ENCODE assay signal across 8 mouse cellular contexts in the genomic region with DNA sequence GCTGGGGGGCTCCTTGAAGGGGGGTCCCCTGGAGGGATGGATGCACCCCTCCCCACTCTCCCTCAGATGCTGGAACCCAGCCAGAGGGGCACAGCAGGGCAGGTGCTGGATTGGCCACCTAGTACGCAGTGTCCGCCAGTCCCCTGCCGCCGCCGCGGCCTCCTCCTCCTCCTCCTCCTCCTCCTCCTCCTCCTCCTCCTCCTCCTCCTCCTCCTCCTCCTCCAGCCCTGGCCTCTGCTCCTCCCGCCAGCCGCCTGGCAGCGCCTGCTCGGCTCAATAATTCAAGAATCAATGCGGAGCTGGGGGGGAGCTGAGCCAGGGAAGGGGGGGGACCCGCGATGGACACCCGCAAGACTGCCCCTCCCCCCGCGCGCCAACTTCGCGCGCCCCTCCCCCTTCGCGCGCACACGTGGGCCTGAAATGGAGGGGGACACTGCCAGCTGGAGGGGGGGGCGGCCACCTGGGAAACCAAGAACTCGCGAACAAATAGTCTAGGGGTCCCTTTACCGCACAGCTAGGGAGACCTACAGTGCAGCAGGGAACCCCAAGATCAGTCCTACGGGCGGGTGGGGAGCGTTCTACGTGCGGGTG. TPM values are rescaled to one million over a fixed set of nuclear protein-coding genes. Genes with fewer than 3 reads are reported as not detected.
A peak's percentile ranks its signal among the peaks of the same experiment; 100 is the strongest.
DNase-seq lines count a peak whose midpoint lies in the region; ATAC-seq lines count a peak whose summit lies in the region.

No protein-coding gene starts in this region.

- H3K4me1 ChIP-seq in megakaryocyte, embryonic 14.5 days = peaks cover 81% of the 10 kb centered on the region
- H3K4me1 ChIP-seq in brown adipose tissue, adult 24 weeks (ENCODE audit: control insufficient read depth, insufficient read depth, insufficient read length, low read length) = peaks cover 25% of the 10 kb centered on the region
- peaks cover 50% of the 10 kb centered on the region for H3K4me1 ChIP-seq in hindbrain, embryonic 15.5 days (replicated peaks)
- peaks cover 52% of the 10 kb centered on the region for H3K4me1 ChIP-seq in limb, embryonic 10.5 days
- peaks cover 39% of the 10 kb centered on the region for H3K4me1 ChIP-seq in midbrain, embryonic 16.5 days (ENCODE audit: control insufficient read depth, insufficient read depth, low read length)

- ATAC-seq in megakaryocyte, adult 5-6 weeks (ENCODE audit: poor library complexity, severe bottlenecking) = no peak
- ATAC-seq in hindbrain, embryonic 15.5 days (ENCODE audit: low FRiP score, low read depth) = no peak
- no peak for ATAC-seq in midbrain, embryonic 16.5 days
- no peak for ATAC-seq in erythroid progenitor cell, adult 5-6 weeks (replicated peaks; ENCODE audit: low FRiP score, poor library complexity, severe bottlenecking)

- H3K4me3 ChIP-seq in megakaryocyte, embryonic 14.5 days (replicated peaks) = peak overlapping the region; percentile 93
- H3K4me3 ChIP-seq in brown adipose tissue, adult 24 weeks (ENCODE audit: insufficient read depth, low read depth, low read length) = peak overlapping the region; percentile 87
- H3K4me3 ChIP-seq in hindbrain, embryonic 15.5 days = peak overlapping the region; percentile 48
- peak overlapping the region; percentile 49 for H3K4me3 ChIP-seq in limb, embryonic 10.5 days
- peak overlapping the region; percentile 41 for H3K4me3 ChIP-seq in midbrain, embryonic 16.5 days (ENCODE audit: low read depth, low read length)

- peak; percentile 32 for DNase-seq in gastrocnemius, adult 18-20 months (ENCODE audit: low spot score)
- DNase-seq in limb, embryonic 10.5 days (ENCODE audit: low spot score) = peak; percentile 38

- H3K27me3 ChIP-seq in megakaryocyte, embryonic 14.5 days (replicated peaks) = peaks cover 21% of the 10 kb centered on the region
- peaks cover 20% of the 10 kb centered on the region; the same call in 1 of the 2 replicates for H3K27me3 ChIP-seq in hindbrain, embryonic 15.5 days
- peaks cover 83% of the 10 kb centered on the region for H3K27me3 ChIP-seq in limb, embryonic 10.5 days (ENCODE audit: low read depth, poor library complexity, severe bottlenecking)
- peaks cover 14% of the 10 kb centered on the region for H3K27me3 ChIP-seq in midbrain, embryonic 16.5 days (ENCODE audit: control insufficient read depth, insufficient read depth, low read depth, low read length)

- no peaks in the 10 kb centered on the region for H3K9me3 ChIP-seq in megakaryocyte, embryonic 14.5 days
- H3K9me3 ChIP-seq in hindbrain, embryonic 15.5 days = no peaks in the 10 kb centered on the region
- no peaks in the 10 kb centered on the region for H3K9me3 ChIP-seq in limb, embryonic 10.5 days (replicated peaks)
- H3K9me3 ChIP-seq in midbrain, embryonic 16.5 days (replicated peaks; ENCODE audit: control insufficient read depth, low read length, poor library complexity, severe bottlenecking) = no peaks in the 10 kb centered on the region

- peak overlapping the region; percentile 78 for H3K4me2 ChIP-seq in hindbrain, embryonic 15.5 days
- peak overlapping the region; percentile 67 for H3K4me2 ChIP-seq in midbrain, embryonic 16.5 days (ENCODE audit: low read length)

- H3K27ac ChIP-seq in brown adipose tissue, adult 24 weeks (replicated peaks; ENCODE audit: low read depth, low read length) = peak overlapping the region; percentile 47; the same call in 1 of the 2 replicates
- no peak overlapping the region for H3K27ac ChIP-seq in hindbrain, embryonic 15.5 days (replicated peaks)
- peak overlapping the region; percentile 66 for H3K27ac ChIP-seq in limb, embryonic 10.5 days
- no peak overlapping the region for H3K27ac ChIP-seq in midbrain, embryonic 16.5 days (ENCODE audit: low read length)

- WGBS in hindbrain, embryonic 15.5 days = 0% methylated on average over 18 of the region's 33 CpGs
- 1% methylated on average over 22 of the region's 33 CpGs for WGBS in limb, embryonic 10.5 days
- 0% methylated on average over 16 of the region's 33 CpGs for WGBS in midbrain, embryonic 16.5 days

- H3K36me3 ChIP-seq in megakaryocyte, embryonic 14.5 days (replicated peaks; ENCODE audit: low read length) = peaks cover 5% of the 10 kb centered on the region
- H3K36me3 ChIP-seq in hindbrain, embryonic 15.5 days = no peaks in the 10 kb centered on the region
- no peaks in the 10 kb centered on the region for H3K36me3 ChIP-seq in limb, embryonic 10.5 days
- no peaks in the 10 kb centered on the region for H3K36me3 ChIP-seq in midbrain, embryonic 16.5 days (ENCODE audit: control insufficient read depth, insufficient read depth, low read length)

- H3K9ac ChIP-seq in hindbrain, embryonic 15.5 days = peak overlapping the region; percentile 53
- H3K9ac ChIP-seq in midbrain, embryonic 16.5 days (ENCODE audit: low read depth, low read length) = peak overlapping the region; percentile 59

RNA-seq across cellular contexts. Expression of gene Nfic, which starts 29.3 kb away (rescaled TPM):
- 184 and 257 TPM in 2 replicates for polyA plus RNA-seq in megakaryocyte, embryonic 14.5 days (2012; ENCODE audit: insufficient read depth, low replicate concordance)
- total RNA-seq in megakaryocyte, adult 5-6 weeks (2015) = 51.4 and 54.5 TPM in 2 replicates
- 6.2 and 8.6 TPM in 2 replicates for total RNA-seq in megakaryocyte, adult 5-6 weeks (2017)
- 40.9 and 42.9 TPM in 2 replicates for polyA plus RNA-seq in brown adipose tissue, adult 24 weeks (2012; ENCODE audit: insufficient read depth, insufficient read length, missing spikeins)
- 100 to 1,000 TPM; 232 to 244 TPM for total RNA-seq in gastrocnemius, adult 18-20 months (2021)
- polyA plus RNA-seq in hindbrain, embryonic 15.5 days (2015; fragmentation: Nextera tagmentation; extraction: Ambion mirVana) = 26.6 and 28.0 TPM in 2 replicates
- 9.3 and 19.8 TPM in 2 replicates for polyA plus RNA-seq in limb, embryonic 10.5 days (2016; fragmentation: Nextera tagmentation; extraction: Ambion mirVana)
- 15.4 and 17.2 TPM in 2 replicates for polyA plus RNA-seq in midbrain, embryonic 16.5 days (2015; fragmentation: Nextera tagmentation; extraction: Ambion mirVana)
- total RNA-seq in erythroid progenitor cell, adult 5-6 weeks (2015; ENCODE audit: low replicate concordance) = 10.1 and 15.1 TPM in 2 replicates
- 0.45 and 0.90 TPM in 2 replicates for total RNA-seq in erythroid progenitor cell, adult 5-6 weeks (2017; ENCODE audit: low replicate concordance)

RNA-seq across cellular contexts. Expression of gene Smim24, which starts 33.3 kb away (rescaled TPM):
- 4.4 TPM in 1 of 2 replicates, not detected in the other for polyA plus RNA-seq in megakaryocyte, embryonic 14.5 days (2012; ENCODE audit: insufficient read depth, low replicate concordance)
- total RNA-seq in megakaryocyte, adult 5-6 weeks (2015) = 30.6 and 34.0 TPM in 2 replicates
- 6.5 and 11.5 TPM in 2 replicates for total RNA-seq in megakaryocyte, adult 5-6 weeks (2017)
- polyA plus RNA-seq in brown adipose tissue, adult 24 weeks (2012; ENCODE audit: insufficient read depth, insufficient read length, missing spikeins) = 1.9 and 5.3 TPM in 2 replicates
- not detected for total RNA-seq in gastrocnemius, adult 18-20 months (2021)
- polyA plus RNA-seq in hindbrain, embryonic 15.5 days (2015; fragmentation: Nextera tagmentation; extraction: Ambion mirVana) = 1.4 and 1.8 TPM in 2 replicates
- polyA plus RNA-seq in limb, embryonic 10.5 days (2016; fragmentation: Nextera tagmentation; extraction: Ambion mirVana) = 1.9 and 2.9 TPM in 2 replicates
- polyA plus RNA-seq in midbrain, embryonic 16.5 days (2015; fragmentation: Nextera tagmentation; extraction: Ambion mirVana) = 1.2 and 1.4 TPM in 2 replicates
- total RNA-seq in erythroid progenitor cell, adult 5-6 weeks (2015; ENCODE audit: low replicate concordance) = 5.4 and 7.5 TPM in 2 replicates
- 4.2 TPM in 1 of 2 replicates, not detected in the other for total RNA-seq in erythroid progenitor cell, adult 5-6 weeks (2017; ENCODE audit: low replicate concordance)

RNA-seq across cellular contexts. Expression of gene Gm48552, which starts 37.4 kb away (rescaled TPM):
- polyA plus RNA-seq in megakaryocyte, embryonic 14.5 days (2012; ENCODE audit: insufficient read depth, low replicate concordance) = 8.4 TPM in 1 of 2 replicates, not detected in the other
- not detected in 2 replicates for total RNA-seq in megakaryocyte, adult 5-6 weeks (2015)
- 0.26 and 1.4 TPM in 2 replicates for total RNA-seq in megakaryocyte, adult 5-6 weeks (2017)
- not detected in 2 replicates for polyA plus RNA-seq in brown adipose tissue, adult 24 weeks (2012; ENCODE audit: insufficient read depth, insufficient read length, missing spikeins)
- under 1 TPM in 1 of 2 experiments, not detected in 1; 0.34 TPM for total RNA-seq in gastrocnemius, adult 18-20 months (2021)
- polyA plus RNA-seq in hindbrain, embryonic 15.5 days (2015; fragmentation: Nextera tagmentation; extraction: Ambion mirVana) = 2.1 and 2.7 TPM in 2 replicates
- polyA plus RNA-seq in limb, embryonic 10.5 days (2016; fragmentation: Nextera tagmentation; extraction: Ambion mirVana) = 1.4 and 1.5 TPM in 2 replicates
- polyA plus RNA-seq in midbrain, embryonic 16.5 days (2015; fragmentation: Nextera tagmentation; extraction: Ambion mirVana) = 2.3 and 3.3 TPM in 2 replicates
- total RNA-seq in erythroid progenitor cell, adult 5-6 weeks (2015; ENCODE audit: low replicate concordance) = not detected in 2 replicates
- not detected in 2 replicates for total RNA-seq in erythroid progenitor cell, adult 5-6 weeks (2017; ENCODE audit: low replicate concordance)

RNA-seq across cellular contexts. Expression of gene Gm48551, which starts 41.9 kb away (rescaled TPM):
- polyA plus RNA-seq in megakaryocyte, embryonic 14.5 days (2012; ENCODE audit: insufficient read depth, low replicate concordance) = 0.89 TPM in 1 of 2 replicates, not detected in the other
- 0.83 and 2.9 TPM in 2 replicates for total RNA-seq in megakaryocyte, adult 5-6 weeks (2015)
- 0.33 TPM in 1 of 2 replicates, not detected in the other for total RNA-seq in megakaryocyte, adult 5-6 weeks (2017)
- 2.4 TPM in 1 of 2 replicates, not detected in the other for polyA plus RNA-seq in brown adipose tissue, adult 24 weeks (2012; ENCODE audit: insufficient read depth, insufficient read length, missing spikeins)
- total RNA-seq in gastrocnemius, adult 18-20 months (2021) = under 1 TPM; 0.57 to 0.97 TPM
- polyA plus RNA-seq in hindbrain, embryonic 15.5 days (2015; fragmentation: Nextera tagmentation; extraction: Ambion mirVana) = 6.2 and 6.6 TPM in 2 replicates
- polyA plus RNA-seq in limb, embryonic 10.5 days (2016; fragmentation: Nextera tagmentation; extraction: Ambion mirVana) = 3.8 and 4.2 TPM in 2 replicates
- polyA plus RNA-seq in midbrain, embryonic 16.5 days (2015; fragmentation: Nextera tagmentation; extraction: Ambion mirVana) = 6.1 and 8.2 TPM in 2 replicates
- 2.1 and 4.3 TPM in 2 replicates for total RNA-seq in erythroid progenitor cell, adult 5-6 weeks (2015; ENCODE audit: low replicate concordance)
- total RNA-seq in erythroid progenitor cell, adult 5-6 weeks (2017; ENCODE audit: low replicate concordance) = not detected in 2 replicates

RNA-seq across cellular contexts. Expression of gene Dohh, which starts 41.9 kb away (rescaled TPM):
- polyA plus RNA-seq in megakaryocyte, embryonic 14.5 days (2012; ENCODE audit: insufficient read depth, low replicate concordance) = 80.4 and 114 TPM in 2 replicates
- 5.4 and 5.7 TPM in 2 replicates for total RNA-seq in megakaryocyte, adult 5-6 weeks (2015)
- 21.9 and 42.4 TPM in 2 replicates for total RNA-seq in megakaryocyte, adult 5-6 weeks (2017)
- 25.1 and 35.9 TPM in 2 replicates for polyA plus RNA-seq in brown adipose tissue, adult 24 weeks (2012; ENCODE audit: insufficient read depth, insufficient read length, missing spikeins)
- total RNA-seq in gastrocnemius, adult 18-20 months (2021) = 10 to 100 TPM; 41.1 to 44.1 TPM
- polyA plus RNA-seq in hindbrain, embryonic 15.5 days (2015; fragmentation: Nextera tagmentation; extraction: Ambion mirVana) = 92.2 and 94.0 TPM in 2 replicates
- polyA plus RNA-seq in limb, embryonic 10.5 days (2016; fragmentation: Nextera tagmentation; extraction: Ambion mirVana) = 101 and 115 TPM in 2 replicates
- polyA plus RNA-seq in midbrain, embryonic 16.5 days (2015; fragmentation: Nextera tagmentation; extraction: Ambion mirVana) = 77.5 and 86.2 TPM in 2 replicates
- total RNA-seq in erythroid progenitor cell, adult 5-6 weeks (2015; ENCODE audit: low replicate concordance) = 8.8 TPM in 1 of 2 replicates, not detected in the other
- total RNA-seq in erythroid progenitor cell, adult 5-6 weeks (2017; ENCODE audit: low replicate concordance) = 4.0 and 17.2 TPM in 2 replicates

Comparison
In these comparisons a context has a peak if more than half of its experiments do, and no peak if none do; other contexts are left out.
1. H3K4me3 ChIP-seq: peak in every context shown above with its lines; median percentile 93 in megakaryocyte, embryonic 14.5 days; 87 in brown adipose tissue, adult 24 weeks; 49 in limb, embryonic 10.5 days; 48 in hindbrain, embryonic 15.5 days; 41 in midbrain, embryonic 16.5 days.
2. H3K27ac ChIP-seq: peak in brown adipose tissue, adult 24 weeks (single experiment) and limb, embryonic 10.5 days (single experiment); none in hindbrain, embryonic 15.5 days (single experiment) and midbrain, embryonic 16.5 days (single experiment).